In the genomic region with DNA sequence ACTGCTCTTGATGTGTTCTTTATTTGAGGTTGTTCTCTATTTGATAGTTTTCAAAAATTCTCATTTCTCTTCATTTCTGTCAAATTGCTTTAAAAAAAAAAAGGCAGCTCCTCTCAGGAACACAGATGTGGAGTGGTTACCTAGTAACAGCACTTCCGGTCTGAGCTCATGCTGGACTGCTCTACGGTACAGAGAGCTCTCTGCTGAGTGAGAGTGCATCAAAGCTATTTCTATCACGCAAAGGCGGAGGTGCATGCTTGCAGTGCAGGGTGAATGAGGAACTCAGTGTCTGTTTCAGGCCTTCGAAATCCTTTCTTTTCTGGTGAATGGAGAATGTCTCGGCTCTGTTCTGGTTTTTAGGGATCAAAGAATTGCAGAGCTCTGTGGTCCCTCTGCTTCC, we compare ENCODE assay signal across 13 mouse cellular contexts. TPM values are rescaled to one million over a fixed set of nuclear protein-coding genes. Genes with fewer than 3 reads are reported as not detected.
A peak's percentile ranks its signal among the peaks of the same experiment; 100 is the strongest.
DNase-seq lines count a peak whose midpoint lies in the region; ATAC-seq lines count a peak whose summit lies in the region.
"Had no signal": no experiment of that assay in that cellular context is flagged by ENCODE, and none has a peak within 500 bp of the region (broad histone marks: within the 10 kb centered on the region; RNA-seq: fewer than 3 reads in every experiment).

No protein-coding gene starts in this region.

- no peaks in the 10 kb centered on the region for H3K4me1 ChIP-seq in neural tube, embryonic 11.5 days (ENCODE audit: control insufficient read depth, insufficient read depth, low read length)
- H3K4me1 ChIP-seq in embryonic facial prominence, embryonic 10.5 days, result peaks cover 8% of the 10 kb centered on the region
- H3K4me1 ChIP-seq in limb, embryonic 15.5 days, result no peaks in the 10 kb centered on the region
- H3K4me1 ChIP-seq: liver, embryonic 12.5 days had no signal

- H3K4me3 ChIP-seq in neural tube, embryonic 11.5 days (ENCODE audit: low read depth, low read length), result no peak overlapping the region
- no peak overlapping the region for H3K4me3 ChIP-seq in embryonic facial prominence, embryonic 10.5 days
- no peak overlapping the region for H3K4me3 ChIP-seq in limb, embryonic 15.5 days
- H3K4me3 ChIP-seq: heart, embryonic 10.5 days; liver, embryonic 12.5 days; myocyte had no signal

- 57% methylated on average over 6 of the region's 6 CpGs for WGBS in neural tube, embryonic 11.5 days
- 49% methylated on average over 6 of the region's 6 CpGs for WGBS in embryonic facial prominence, embryonic 10.5 days
- WGBS in limb, embryonic 15.5 days, result 31% methylated on average over 6 of the region's 6 CpGs

- DNase-seq in frontal cortex, postnatal 14 days (ENCODE audit: low spot score in 2 of 2), result no peak
- peak; percentile 39 for DNase-seq in neural tube, embryonic 11.5 days (ENCODE audit: low spot score)
- DNase-seq in neural tube, embryonic 10.5 days (ENCODE audit: extremely low spot score, low spot score), result no peak
- DNase-seq in embryonic facial prominence, embryonic 10.5 days (ENCODE audit: low spot score), result peak; percentile 17
- DNase-seq in cerebellum, adult 8-10 months, result no peak
- no peak for DNase-seq in ovary, adult 18-20 months (ENCODE audit: low spot score)
- DNase-seq: lung, postnatal 4 days had no signal

- H3K4me2 ChIP-seq in neural tube, embryonic 11.5 days (ENCODE audit: low read depth), result no peak overlapping the region
- no peak overlapping the region for H3K4me2 ChIP-seq in limb, embryonic 15.5 days
- H3K4me2 ChIP-seq: liver, embryonic 12.5 days had no signal

- H3K9ac ChIP-seq in neural tube, embryonic 11.5 days (ENCODE audit: low read length), result no peak overlapping the region
- H3K9ac ChIP-seq in limb, embryonic 15.5 days, result no peak overlapping the region
- H3K9ac ChIP-seq: liver, embryonic 12.5 days had no signal

- H3K36me3 ChIP-seq in neural tube, embryonic 11.5 days (ENCODE audit: control insufficient read depth, insufficient read depth, low read length), result no peaks in the 10 kb centered on the region
- peaks cover 22% of the 10 kb centered on the region for H3K36me3 ChIP-seq in embryonic facial prominence, embryonic 10.5 days (replicated peaks)
- H3K36me3 ChIP-seq in limb, embryonic 15.5 days, result no peaks in the 10 kb centered on the region
- H3K36me3 ChIP-seq: heart, embryonic 10.5 days; liver, embryonic 12.5 days had no signal

- no peaks in the 10 kb centered on the region for H3K27me3 ChIP-seq in neural tube, embryonic 11.5 days (ENCODE audit: control insufficient read depth, insufficient read depth, low read length)
- H3K27me3 ChIP-seq in embryonic facial prominence, embryonic 10.5 days (replicated peaks; ENCODE audit: low read depth, poor library complexity, severe bottlenecking), result no peaks in the 10 kb centered on the region
- H3K27me3 ChIP-seq in limb, embryonic 15.5 days, result no peaks in the 10 kb centered on the region
- H3K27me3 ChIP-seq: liver, embryonic 12.5 days had no signal

- H3K9me3 ChIP-seq in neural tube, embryonic 11.5 days (ENCODE audit: control insufficient read depth, low read length), result no peaks in the 10 kb centered on the region
- H3K9me3 ChIP-seq in embryonic facial prominence, embryonic 10.5 days, result no peaks in the 10 kb centered on the region
- no peaks in the 10 kb centered on the region for H3K9me3 ChIP-seq in limb, embryonic 15.5 days
- H3K9me3 ChIP-seq: heart, embryonic 10.5 days; liver, embryonic 12.5 days had no signal

- peak; percentile 98 for ATAC-seq in frontal cortex, adult (ENCODE audit: low TSS enrichment)
- ATAC-seq in neural tube, embryonic 11.5 days (ENCODE audit: insufficient read depth, low FRiP score, low TSS enrichment), result no peak
- ATAC-seq in limb, embryonic 15.5 days (ENCODE audit: insufficient number of reproducible peaks, low FRiP score, low TSS enrichment, low read depth), result no peak
- ATAC-seq: liver, embryonic 12.5 days had no signal

- no peak overlapping the region for H3K27ac ChIP-seq in neural tube, embryonic 11.5 days (ENCODE audit: low read depth, low read length)
- no peak overlapping the region for H3K27ac ChIP-seq in embryonic facial prominence, embryonic 10.5 days (replicated peaks)
- 0 out of 2 replicates have a peak overlapping the region, but pooled peaks have one; percentile 2 for H3K27ac ChIP-seq in limb, embryonic 15.5 days
- H3K27ac ChIP-seq: heart, embryonic 10.5 days; liver, embryonic 12.5 days had no signal

RNA-seq across cellular contexts. Expression of gene Col9a1, which starts 41.6 kb away (rescaled TPM):
- 40.2 and 42.6 TPM in 2 replicates for polyA plus RNA-seq in neural tube, embryonic 11.5 days (2014; fragmentation: Nextera tagmentation; extraction: Ambion mirVana)
- 107 and 109 TPM in 2 replicates for polyA plus RNA-seq in embryonic facial prominence, embryonic 10.5 days (2016; fragmentation: Nextera tagmentation; extraction: Ambion mirVana)
- 170 and 178 TPM in 2 replicates for polyA plus RNA-seq in limb, embryonic 15.5 days (2015; fragmentation: Nextera tagmentation; extraction: Ambion mirVana)
- polyA plus RNA-seq: C2C12, myocyte had no signal

Comparison
In these comparisons a context has a peak if more than half of its experiments do, and no peak if none do; other contexts are left out.
1. DNase-seq: peak in neural tube, embryonic 11.5 days (single experiment) and embryonic facial prominence, embryonic 10.5 days (single experiment); none in frontal cortex, postnatal 14 days (0 of 2), neural tube, embryonic 10.5 days (single experiment), cerebellum, adult 8-10 months (single experiment) and ovary, adult 18-20 months (single experiment).